Mouse (Mus musculus) brain, embryonic 14.5 days (tissue): ENCODE results near the gene Ano5. TPM values are rescaled to one million over a fixed set of nuclear protein-coding genes. Genes with fewer than 3 reads are reported as not detected.
A peak's percentile ranks its signal among the peaks of the same experiment; 100 is the strongest.

Source experiments
- DNase-seq: peaks from one replicate; pipeline ENCODE4 v3.0.0-alpha.2; 2011; ENCODE audit warnings: low read depth
- CTCF ChIP-seq: fragments of 200-500 bp; IDR thresholded peaks from 2 replicates; pipeline ENCODE4 v1.5.1; 2012; ENCODE audit warnings: inconsistent platforms, mild to moderate bottlenecking, moderate library complexity, borderline replicate concordance; ENCODE audit not compliant: insufficient read depth, insufficient read length; ENCODE audit errors: extremely low read depth
- POLR2A ChIP-seq: fragments of 200-500 bp; IDR thresholded peaks from 2 replicates; pipeline ENCODE4 v1.6.1; 2012; ENCODE audit warnings: mild to moderate bottlenecking, inconsistent platforms, borderline replicate concordance; ENCODE audit not compliant: poor library complexity, insufficient read depth, insufficient read length, severe bottlenecking; ENCODE audit errors: extremely low read depth
- polyA plus RNA-seq: library from polyadenylated mRNA; depleted of rRNA; stranded (reverse); fragments of >200 nt; gene quantifications from 2 replicates; pipeline ENCODE4 v1.2.3, GENCODE M21; 2012; rRNA removed

Ano5 gene
- polyA plus RNA-seq, 1 experiment: 0.57 TPM

DNA sequence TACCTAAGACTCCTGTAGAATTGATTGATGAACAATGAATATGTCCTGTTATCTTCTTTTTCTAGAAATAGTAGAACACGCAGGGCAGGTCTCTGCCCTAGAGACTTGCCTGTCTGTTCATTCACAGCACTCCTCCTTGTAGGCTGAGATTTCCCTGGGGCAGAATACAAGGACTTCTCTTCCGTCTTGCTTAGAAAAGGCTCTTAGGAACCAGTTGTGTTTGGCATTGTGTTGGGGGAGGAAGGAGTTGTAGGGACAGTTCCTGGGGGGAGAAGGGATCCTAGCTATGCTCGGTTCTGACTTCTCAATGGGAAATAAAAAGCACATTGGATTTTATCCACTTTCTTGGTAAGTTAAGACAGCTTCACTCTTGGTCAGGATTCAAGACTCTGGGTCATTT is 118.4 kb downstream of the Ano5 start:
- TF ChIP-seq CTCF: no peak
- no peak for TF ChIP-seq POLR2A
- DNase-seq: peak; percentile 69

DNA sequence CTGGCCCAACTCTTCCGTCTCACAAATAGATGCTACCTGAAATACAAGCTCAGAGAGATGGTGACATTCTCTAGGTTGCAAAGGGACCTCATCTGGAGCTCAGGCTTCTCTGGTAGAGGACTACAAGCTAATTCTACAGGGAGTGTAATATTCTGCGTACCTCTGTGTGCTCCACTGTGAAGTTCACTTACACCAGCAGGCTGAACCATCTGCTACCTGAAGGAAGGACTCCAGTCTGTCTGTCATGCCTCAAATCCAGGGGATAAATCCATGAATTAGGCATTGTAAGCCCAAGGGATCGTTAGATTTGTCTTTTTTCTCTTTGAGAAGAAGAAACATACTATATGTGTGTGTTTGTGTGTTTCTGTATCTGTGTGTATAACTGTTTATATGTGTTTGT is 120.3 kb downstream of the Ano5 start:
- TF ChIP-seq POLR2A (no peak), CTCF (no peak)
- DNase-seq: peak; percentile 68

DNA sequence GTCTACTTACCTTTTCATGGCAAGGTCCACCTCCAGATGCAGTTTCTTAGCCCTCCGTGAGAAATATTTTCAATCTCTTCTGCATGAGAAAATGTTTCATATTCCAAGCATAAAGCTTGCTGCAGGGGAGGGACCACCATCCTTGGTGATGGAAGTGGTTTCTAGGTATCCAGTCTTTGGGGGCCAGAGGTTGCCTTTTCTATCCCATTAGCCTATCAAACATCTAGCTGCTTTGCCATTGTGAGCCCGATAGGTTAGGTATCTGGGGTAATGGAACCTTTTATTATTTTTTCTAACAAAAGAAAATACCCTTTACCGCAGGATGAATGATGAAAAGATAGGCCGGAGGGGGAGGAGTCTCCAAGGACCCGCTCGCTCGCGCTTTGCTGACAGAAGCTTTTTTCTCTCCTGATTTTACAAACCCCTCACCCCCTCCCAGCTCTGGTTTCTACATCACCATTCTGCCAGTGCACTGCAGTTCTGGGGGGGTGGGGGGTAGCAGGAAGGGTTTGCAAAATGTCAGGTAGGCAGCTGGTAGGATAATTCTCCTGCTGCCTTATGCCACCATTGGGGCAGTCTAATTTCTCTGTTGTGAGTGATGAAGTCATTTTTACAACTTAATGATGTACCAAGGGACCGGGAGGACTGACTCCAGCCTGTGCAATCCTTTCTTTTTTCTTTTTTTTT is 121.9 kb downstream of the Ano5 start:
- DNase-seq: peak; percentile 95
- TF ChIP-seq POLR2A: no peak

DNA sequence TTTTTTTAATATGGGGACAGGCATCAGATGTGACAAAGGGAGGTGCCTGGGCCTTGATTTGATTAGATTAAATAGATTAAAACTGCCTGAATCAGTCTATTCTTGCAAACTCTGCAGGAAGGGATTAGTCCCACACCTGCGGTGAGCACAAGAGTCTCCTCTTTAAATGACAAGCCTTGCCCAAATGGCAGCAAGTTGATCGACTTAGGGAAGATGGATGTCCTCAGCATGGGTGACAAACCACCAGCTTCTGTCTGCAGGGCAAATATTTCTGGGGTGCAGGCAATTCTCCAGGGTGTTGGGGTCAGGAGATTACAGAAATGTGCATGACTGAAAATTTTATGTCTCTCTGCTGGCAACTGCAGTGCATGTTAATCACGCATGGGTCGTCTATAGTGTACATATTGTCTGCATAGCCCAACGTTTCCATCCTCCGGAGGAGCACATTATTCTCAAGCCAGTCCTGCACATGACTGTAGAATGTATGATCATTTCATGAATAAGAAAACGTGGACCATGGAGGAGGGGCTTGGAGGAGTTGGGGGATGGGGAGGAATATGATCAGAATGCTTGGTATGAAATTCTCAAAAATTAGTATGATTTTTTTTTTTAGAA is 122.5 kb downstream of the Ano5 start:
- DNase-seq: no peak
- TF ChIP-seq POLR2A (no peak), CTCF (no peak)

Other genes with a start within 250 kb of the Ano5 start
- 38.0 and 61.8 TPM in 2 replicates for gene Slc17a6, start 111.0 kb downstream of the Ano5 start, polyA plus RNA-seq